8 mouse cellular contexts compared by ENCODE assay signal in genomic region chr6:48443592-48444309, GRCm38 (mm10). TPM values are rescaled to one million over a fixed set of nuclear protein-coding genes. Genes with fewer than 3 reads are reported as not detected.
DNase-seq lines count a peak whose midpoint lies in the region; ATAC-seq and TF ChIP-seq lines count a peak whose summit lies in the region.

No protein-coding gene starts in this region.

- H3K9me3 ChIP-seq in forebrain, embryonic 12.5 days: no peaks in the 10 kb centered on the region
- H3K9me3 ChIP-seq in liver, embryonic 16.5 days (replicated peaks; ENCODE audit: control insufficient read depth, low read length): no peaks in the 10 kb centered on the region
- no peaks in the 10 kb centered on the region for H3K9me3 ChIP-seq in neural tube, embryonic 14.5 days (ENCODE audit: control insufficient read depth, low read length)

- TF ChIP-seq POLR2A in brain, embryonic 14.5 days (IDR thresholded peaks at IDR 0.05; ENCODE audit: borderline replicate concordance, extremely low read depth, insufficient read depth, insufficient read length, poor library complexity, severe bottlenecking): 0 out of 2 replicates have a peak, but pooled peaks have one; percentile 9

- peak overlapping the region; percentile 74 for H3K4me3 ChIP-seq in forebrain, embryonic 12.5 days (replicated peaks)
- peak overlapping the region; percentile 65 for H3K4me3 ChIP-seq in liver, embryonic 16.5 days (ENCODE audit: low read depth, low read length)
- peak overlapping the region; percentile 70 for H3K4me3 ChIP-seq in neural tube, embryonic 14.5 days (ENCODE audit: low read depth, low read length)

- H3K27ac ChIP-seq in forebrain, embryonic 12.5 days: peak overlapping the region; percentile 93
- H3K27ac ChIP-seq in liver, embryonic 16.5 days (ENCODE audit: low read length): no peak overlapping the region
- H3K27ac ChIP-seq in neural tube, embryonic 14.5 days (ENCODE audit: low read depth, low read length): peak overlapping the region; percentile 81

- peaks cover 41% of the 10 kb centered on the region for H3K4me1 ChIP-seq in forebrain, embryonic 12.5 days
- H3K4me1 ChIP-seq in liver, embryonic 16.5 days (ENCODE audit: control insufficient read depth, low read depth, low read length): peaks cover 3% of the 10 kb centered on the region; the same call in 1 of the 2 replicates
- H3K4me1 ChIP-seq in neural tube, embryonic 14.5 days (ENCODE audit: control insufficient read depth, insufficient read depth, low read length): peaks cover 6% of the 10 kb centered on the region; the same call in 1 of the 2 replicates

- peaks cover 18% of the 10 kb centered on the region for H3K27me3 ChIP-seq in forebrain, embryonic 12.5 days
- peaks cover 15% of the 10 kb centered on the region for H3K27me3 ChIP-seq in liver, embryonic 16.5 days (ENCODE audit: control insufficient read depth, insufficient read depth, low read depth, low read length)
- peaks cover 9% of the 10 kb centered on the region for H3K27me3 ChIP-seq in neural tube, embryonic 14.5 days (ENCODE audit: control insufficient read depth, insufficient read depth, low read length)

- ATAC-seq in forebrain, embryonic 12.5 days (ENCODE audit: low FRiP score): peak; percentile 88
- peak; percentile 85 for ATAC-seq in liver, embryonic 16.5 days (ENCODE audit: low read depth)
- peak; percentile 82 for ATAC-seq in neural tube, embryonic 14.5 days (ENCODE audit: low read depth)

- 1% methylated on average over 19 of the region's 19 CpGs for WGBS in forebrain, embryonic 12.5 days
- 5% methylated on average over 19 of the region's 19 CpGs for WGBS in liver, embryonic 16.5 days (ENCODE audit: insufficient replicate concordance)
- 2% methylated on average over 17 of the region's 19 CpGs for WGBS in neural tube, embryonic 14.5 days

- H3K4me2 ChIP-seq in forebrain, embryonic 12.5 days: peak overlapping the region; percentile 88
- H3K4me2 ChIP-seq in liver, embryonic 16.5 days (ENCODE audit: low read depth, low read length): peak overlapping the region; percentile 77
- H3K4me2 ChIP-seq in neural tube, embryonic 14.5 days (ENCODE audit: low read depth, low read length): peak overlapping the region; percentile 80

- intact Hi-C loops in heart, postnatal 10 days (cut with DNase I): loop anchor here (2.0 kb wide), 2 partner anchors 47 to 61 kb away; no protein-coding TSS in a partner anchor

- DNase-seq in CD8-positive naive resting alpha-beta T cell, adult 2 months (ENCODE audit: low read depth in 2 of 2, low spot score in 2 of 2): peak; percentile 63 to 83
- peak; percentile 98 for DNase-seq in brain, embryonic 14.5 days (ENCODE audit: low read depth)
- peak; percentile 95 to 97 for DNase-seq in heart, postnatal 10 days
- peak; percentile 98 to 99 for DNase-seq in kidney, postnatal 4 days
- DNase-seq in testis, postnatal 14 days (ENCODE audit: low spot score): peak; percentile 92

- peak overlapping the region; percentile 86 for H3K9ac ChIP-seq in forebrain, embryonic 12.5 days
- H3K9ac ChIP-seq in liver, embryonic 16.5 days (ENCODE audit: low read depth, low read length): no peak overlapping the region
- H3K9ac ChIP-seq in neural tube, embryonic 14.5 days (replicated peaks; ENCODE audit: low read depth, low read length): peak overlapping the region; percentile 55

- no peak for TF ChIP-seq CTCF in brain, embryonic 14.5 days (IDR thresholded peaks at IDR 0.05; ENCODE audit: borderline replicate concordance, extremely low read depth, insufficient read depth, insufficient read length)

- H3K36me3 ChIP-seq in forebrain, embryonic 12.5 days (replicated peaks): peaks cover 20% of the 10 kb centered on the region
- no peaks in the 10 kb centered on the region; the same call in none of the 2 replicates for H3K36me3 ChIP-seq in liver, embryonic 16.5 days (ENCODE audit: control insufficient read depth, insufficient read depth)
- no peaks in the 10 kb centered on the region for H3K36me3 ChIP-seq in neural tube, embryonic 14.5 days (ENCODE audit: control insufficient read depth, insufficient read depth, low read length)

RNA-seq across cellular contexts. Expression of gene Zfp467, which starts 1.9 kb away (rescaled TPM):
- 33.5 and 37.0 TPM in 2 replicates for polyA plus RNA-seq in brain, embryonic 14.5 days (2012; rRNA removed)
- 22.1 and 22.7 TPM in 2 replicates for polyA plus RNA-seq in forebrain, embryonic 12.5 days (2016; fragmentation: Nextera tagmentation; extraction: Ambion mirVana)
- total RNA-seq in heart, postnatal 10 days (2021): 10 to 100 TPM; 17.8 to 25.2 TPM
- polyA plus RNA-seq in liver, embryonic 16.5 days (2015; fragmentation: Nextera tagmentation; extraction: Ambion mirVana): 2.8 and 3.3 TPM in 2 replicates
- polyA plus RNA-seq in neural tube, embryonic 14.5 days (2014; fragmentation: Nextera tagmentation; extraction: Ambion mirVana): 29.7 and 37.8 TPM in 2 replicates

RNA-seq across cellular contexts. Expression of gene Sspo, which starts 4.3 kb away (rescaled TPM):
- polyA plus RNA-seq in brain, embryonic 14.5 days (2012; rRNA removed): 1.3 and 1.7 TPM in 2 replicates
- 0.40 and 0.53 TPM in 2 replicates for polyA plus RNA-seq in forebrain, embryonic 12.5 days (2016; fragmentation: Nextera tagmentation; extraction: Ambion mirVana)
- total RNA-seq in heart, postnatal 10 days (2021): 1 to 10 TPM in 1 of 2 experiments, under 1 TPM in 1; 0.62 to 1.2 TPM
- 0.01 and 0.06 TPM in 2 replicates for polyA plus RNA-seq in liver, embryonic 16.5 days (2015; fragmentation: Nextera tagmentation; extraction: Ambion mirVana)
- polyA plus RNA-seq in neural tube, embryonic 14.5 days (2014; fragmentation: Nextera tagmentation; extraction: Ambion mirVana): 0.16 and 0.35 TPM in 2 replicates

RNA-seq across cellular contexts. Expression of gene Krba1, which starts 48.4 kb away (rescaled TPM):
- 48.0 and 52.3 TPM in 2 replicates for polyA plus RNA-seq in brain, embryonic 14.5 days (2012; rRNA removed)
- polyA plus RNA-seq in forebrain, embryonic 12.5 days (2016; fragmentation: Nextera tagmentation; extraction: Ambion mirVana): 27.2 and 28.1 TPM in 2 replicates
- total RNA-seq in heart, postnatal 10 days (2021): 10 to 100 TPM; 27.3 to 30.8 TPM
- polyA plus RNA-seq in liver, embryonic 16.5 days (2015; fragmentation: Nextera tagmentation; extraction: Ambion mirVana): 1.7 and 1.9 TPM in 2 replicates
- 26.7 and 28.1 TPM in 2 replicates for polyA plus RNA-seq in neural tube, embryonic 14.5 days (2014; fragmentation: Nextera tagmentation; extraction: Ambion mirVana)
